Mouse (Mus musculus): ENCODE results near the gene Mta3. TPM values are rescaled to one million over a fixed set of nuclear protein-coding genes. Genes with fewer than 3 reads are reported as not detected.
"Not testable (repeated sequence)": the region's sequence is repeated elsewhere in the genome, so short reads cannot be mapped to it uniquely, and the experiment has no call there.

The Mta3 gene
- total RNA-seq, 2 experiments from 2014 or later = 96.9 to 102 TPM

DNA sequence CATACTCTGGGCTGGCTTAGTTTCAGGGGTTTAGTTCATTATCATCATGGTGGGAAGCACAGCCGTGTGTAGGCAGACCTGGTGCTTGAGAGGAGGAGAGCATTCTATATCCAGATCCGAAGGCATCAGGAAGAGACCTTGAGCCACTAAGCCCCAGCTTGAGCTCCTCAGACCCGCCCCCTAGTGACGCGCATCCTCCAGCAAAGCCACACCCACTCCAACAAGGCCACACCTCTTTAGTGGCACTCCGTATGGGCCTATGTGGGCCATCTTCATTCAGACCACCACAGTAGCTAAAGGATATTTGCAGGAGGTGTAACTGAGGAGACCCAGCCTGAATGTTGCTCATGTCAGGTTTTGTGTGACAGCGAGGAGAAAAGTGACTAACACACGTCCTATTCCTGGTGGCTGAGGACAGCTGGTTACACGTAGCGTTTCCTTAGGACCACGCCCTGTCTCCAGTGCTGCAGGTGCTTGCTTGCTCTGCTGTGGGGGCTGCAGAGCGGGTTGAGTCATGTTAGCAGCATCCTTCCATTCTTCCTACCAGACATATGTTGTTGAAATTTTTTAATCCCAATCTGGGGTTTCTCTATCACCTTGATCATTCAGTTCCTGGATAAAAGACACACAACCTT, 148.4 kb downstream of the Mta3 start:
- no peak for TF ChIP-seq CTCF (conservative IDR thresholded peaks at IDR 0.05)
- no peak overlapping the region for H3K4me3 ChIP-seq
- no peak overlapping the region for H3K27ac ChIP-seq
- no peak for DNase-seq (ENCODE audit: low spot score in 2 of 2)

DNA sequence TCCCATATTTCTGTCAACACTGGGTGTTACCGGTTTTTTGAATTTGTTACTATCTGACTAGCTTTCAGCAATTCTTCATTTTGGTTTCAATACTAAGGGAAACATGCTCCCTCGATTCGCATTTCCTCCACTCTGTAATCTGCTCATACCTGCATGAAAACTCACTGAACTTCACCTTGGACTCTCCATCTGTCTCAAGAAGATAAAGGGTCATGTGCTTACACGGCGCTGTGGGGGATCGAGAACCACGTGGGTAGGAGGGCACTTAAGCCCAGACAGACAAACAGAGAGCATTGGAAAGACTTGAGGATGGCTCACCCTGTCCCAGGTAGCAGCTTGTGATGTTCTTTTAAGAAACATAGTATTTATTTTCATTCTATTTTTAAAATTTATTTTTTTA, 152.4 kb downstream of the Mta3 start:
- H3K27ac ChIP-seq = no peak overlapping the region
- TF ChIP-seq CTCF (conservative IDR thresholded peaks at IDR 0.05) = no peak
- no peak overlapping the region for H3K4me3 ChIP-seq
- no peak for DNase-seq (ENCODE audit: low spot score in 2 of 2)

DNA sequence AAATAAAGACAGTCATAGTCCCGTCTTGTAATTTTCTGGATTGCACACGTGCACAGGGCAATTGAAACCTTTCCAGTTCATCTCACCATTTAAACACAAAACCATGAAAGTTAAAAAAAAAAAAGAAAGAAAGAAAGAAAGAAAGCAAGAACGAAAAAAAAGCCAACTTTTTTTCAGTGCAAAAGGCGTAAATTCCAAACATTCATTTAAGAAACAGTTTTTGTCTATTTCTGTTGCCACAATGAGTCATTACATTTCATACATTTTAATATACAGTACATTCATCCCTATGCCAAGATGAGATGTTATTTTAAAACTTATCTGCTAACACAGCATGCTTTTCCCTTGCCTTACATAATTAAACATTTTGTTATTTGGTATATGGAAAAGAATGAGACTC, 153.7 kb downstream of the Mta3 start:
- H3K27ac ChIP-seq = no peak overlapping the region
- H3K4me3 ChIP-seq = no peak overlapping the region
- TF ChIP-seq CTCF (conservative IDR thresholded peaks at IDR 0.05) = no peak
- no peak for DNase-seq (ENCODE audit: low spot score in 2 of 2)

DNA sequence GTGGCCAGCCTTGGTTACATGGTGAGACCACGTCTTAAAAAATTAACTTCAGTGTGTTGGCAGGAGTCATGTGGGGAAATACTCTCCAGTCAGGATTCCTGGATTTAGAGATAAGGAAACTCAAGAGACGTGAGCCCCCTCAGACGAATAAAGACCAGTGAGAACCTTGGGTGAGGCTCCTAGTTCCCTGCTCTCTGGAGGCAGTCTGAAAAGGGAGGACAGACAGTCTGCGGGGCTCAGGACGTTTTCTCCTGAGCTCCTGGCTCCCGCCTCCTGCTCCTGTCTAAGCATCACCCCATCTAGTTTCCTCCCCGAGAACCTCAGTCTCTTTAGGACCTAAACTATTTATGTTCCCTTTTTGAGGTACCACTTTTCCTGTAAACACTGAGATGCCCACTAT, 154.3 kb downstream of the Mta3 start:
- no peak overlapping the region for H3K4me3 ChIP-seq
- DNase-seq (ENCODE audit: low spot score in 2 of 2) = no peak

DNA sequence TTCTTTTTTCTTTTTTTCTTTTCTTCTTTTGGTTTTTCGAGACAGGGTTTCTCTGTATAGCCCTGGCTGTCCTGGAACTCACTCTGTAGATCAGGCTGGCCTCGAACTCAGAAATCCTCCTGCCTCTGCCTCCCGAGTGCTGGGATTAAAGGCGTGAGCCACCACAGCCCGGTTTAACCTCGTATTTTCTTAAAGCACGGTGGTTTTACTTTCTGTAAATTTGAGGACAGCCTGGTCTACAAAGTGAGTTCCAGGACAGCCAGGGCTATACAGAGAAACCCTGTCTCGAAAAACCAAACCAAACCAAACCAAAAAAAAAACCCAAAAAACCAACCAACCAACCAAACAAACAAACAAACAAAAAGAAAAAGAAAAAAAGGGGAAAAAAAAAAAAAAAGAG, 155.0 kb downstream of the Mta3 start:
- peak overlapping the region; percentile 98; the same call in 1 of the 2 replicates for H3K27ac ChIP-seq
- DNase-seq (ENCODE audit: low spot score in 2 of 2) = not testable (repeated sequence)
- peak overlapping the region; percentile 85 for H3K4me3 ChIP-seq

More for the DNA sequence above, 154.3 kb downstream of the Mta3 start:
- H3K27ac ChIP-seq = no peak overlapping the region
- no peak for TF ChIP-seq CTCF (conservative IDR thresholded peaks at IDR 0.05)

DNA sequence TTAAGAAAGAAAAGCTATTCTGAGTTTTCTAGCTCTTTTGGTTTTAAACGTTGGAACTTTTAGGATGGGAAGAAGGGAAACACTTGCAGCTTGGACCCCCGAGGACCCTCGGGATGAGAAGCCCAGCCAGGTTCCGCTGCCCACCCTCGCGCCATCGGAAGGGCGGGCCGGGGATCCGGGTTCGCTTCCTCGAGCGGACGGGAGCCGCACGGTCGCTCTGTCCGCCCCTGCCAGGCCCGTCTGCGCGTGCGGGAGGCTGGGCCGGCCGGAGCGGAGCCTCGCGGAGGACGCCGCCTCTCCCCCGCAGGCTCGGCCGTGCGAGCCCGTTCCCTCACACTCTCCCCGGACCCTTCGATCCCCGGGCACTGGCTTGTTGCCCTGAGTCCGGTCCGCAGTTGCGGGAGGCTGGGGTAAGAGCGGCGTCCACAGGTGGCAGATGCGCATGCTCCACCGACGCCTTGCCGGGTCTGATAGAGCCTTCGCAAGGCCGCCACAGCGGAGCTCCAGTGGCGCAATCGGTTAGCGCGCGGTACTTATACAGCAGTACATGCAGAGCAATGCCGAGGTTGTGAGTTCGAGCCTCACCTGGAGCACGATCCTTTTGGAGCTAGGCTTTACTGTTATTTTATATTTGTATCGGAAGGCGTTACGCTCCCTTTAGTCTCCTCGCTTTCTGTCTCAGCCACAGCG, 155.6 kb downstream of the Mta3 start:
- TF ChIP-seq CTCF (conservative IDR thresholded peaks at IDR 0.05) = peak; percentile 19; the same call in 1 of the 2 replicates
- peak; percentile 95 to 98 for DNase-seq (ENCODE audit: low spot score in 2 of 2)
- H3K4me3 ChIP-seq = peak overlapping the region; percentile 85
- H3K27ac ChIP-seq = peak overlapping the region; percentile 98

DNA sequence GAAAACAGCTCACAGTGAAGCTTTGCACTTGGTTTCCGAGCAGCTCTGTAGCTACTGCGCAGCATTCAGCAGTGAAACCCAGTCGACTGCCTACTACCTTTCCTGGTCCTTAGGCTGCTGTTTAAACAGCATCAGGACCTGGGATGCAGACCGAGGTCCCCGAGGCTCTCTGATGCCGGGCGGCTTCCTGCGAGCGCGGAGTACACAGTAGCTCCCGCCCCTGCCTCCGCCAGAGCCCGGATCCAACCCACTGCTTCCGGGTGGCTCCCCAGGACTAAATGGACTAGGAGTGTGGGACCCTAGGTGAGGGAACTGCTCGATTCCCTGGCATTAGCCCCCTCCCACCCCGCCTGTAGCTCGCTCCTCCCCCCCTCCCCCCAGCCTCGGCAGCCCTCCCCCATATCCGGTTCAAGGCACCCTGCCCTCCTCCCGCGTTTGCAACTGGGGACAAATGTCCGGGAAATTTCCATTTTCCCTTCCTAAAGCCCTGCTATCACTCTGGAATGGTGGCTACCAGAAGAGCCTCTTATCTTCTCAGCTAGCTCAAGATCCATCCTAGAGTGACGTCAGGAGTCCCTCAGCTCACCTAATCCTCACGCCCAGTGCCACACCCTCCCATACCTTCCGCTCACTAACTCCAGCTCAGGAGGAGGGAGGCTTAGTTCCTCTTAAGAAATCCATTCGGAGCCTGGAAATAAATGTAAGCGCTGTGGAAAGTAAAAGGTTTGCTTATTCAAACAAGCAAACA, 156.3 kb downstream of the Mta3 start:
- TF ChIP-seq CTCF (conservative IDR thresholded peaks at IDR 0.05) = no peak
- Histone ChIP-seq H3K27ac (peak overlapping the region; percentile 98), H3K4me3 (peak overlapping the region; percentile 85)
- peak in 1 of 2 experiments; percentile 59 for DNase-seq (ENCODE audit: low spot score in 2 of 2)

DNA sequence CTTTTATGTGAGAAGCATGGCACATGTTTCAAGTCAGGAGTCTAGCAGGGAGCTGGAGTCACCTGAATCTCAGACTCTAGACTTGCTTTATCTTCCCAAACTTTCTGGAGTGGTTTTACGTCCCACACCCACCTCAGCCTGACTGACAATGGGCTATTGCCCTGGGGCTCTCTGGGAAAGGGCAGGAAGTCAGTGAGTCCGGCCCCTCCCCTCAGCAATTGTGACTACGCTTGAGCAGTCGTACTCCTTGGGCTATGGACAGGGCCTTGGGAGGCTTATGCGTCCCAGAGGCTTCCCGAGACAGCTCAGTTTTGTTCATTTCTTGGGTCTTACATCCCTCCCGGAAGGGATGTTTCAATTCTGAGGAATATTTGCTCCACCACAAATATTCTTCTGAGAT, 159.4 kb downstream of the Mta3 start:
- TF ChIP-seq CTCF (conservative IDR thresholded peaks at IDR 0.05) = no peak

DNA sequence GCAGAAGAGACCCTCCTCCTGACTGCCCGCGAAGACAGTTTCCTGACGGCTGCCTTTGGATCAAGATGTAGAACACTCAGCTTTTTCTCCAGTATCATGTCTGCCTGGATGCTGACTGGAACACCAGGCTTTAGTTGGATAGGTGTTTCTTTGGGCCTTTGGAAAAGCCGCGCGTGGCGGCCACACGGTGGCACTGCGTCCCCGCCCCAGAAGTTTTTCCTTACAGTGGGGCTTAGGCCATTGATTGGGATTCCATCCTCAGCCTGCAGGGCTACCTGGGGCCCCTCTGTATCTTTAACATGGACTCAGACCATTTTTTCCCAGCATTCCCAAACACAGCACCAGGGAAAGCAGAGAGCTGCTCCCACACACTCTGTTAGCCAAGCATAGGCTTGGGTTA, 160.6 kb downstream of the Mta3 start:
- TF ChIP-seq CTCF (conservative IDR thresholded peaks at IDR 0.05) = peak; percentile 85
- H3K27ac ChIP-seq = no peak overlapping the region
- no peak overlapping the region for H3K4me3 ChIP-seq
- DNase-seq (ENCODE audit: low spot score in 2 of 2) = no peak

More for the DNA sequence above, 159.4 kb downstream of the Mta3 start:
- no peak overlapping the region for H3K27ac ChIP-seq
- no peak for DNase-seq (ENCODE audit: low spot score in 2 of 2)
- no peak overlapping the region for H3K4me3 ChIP-seq

DNA sequence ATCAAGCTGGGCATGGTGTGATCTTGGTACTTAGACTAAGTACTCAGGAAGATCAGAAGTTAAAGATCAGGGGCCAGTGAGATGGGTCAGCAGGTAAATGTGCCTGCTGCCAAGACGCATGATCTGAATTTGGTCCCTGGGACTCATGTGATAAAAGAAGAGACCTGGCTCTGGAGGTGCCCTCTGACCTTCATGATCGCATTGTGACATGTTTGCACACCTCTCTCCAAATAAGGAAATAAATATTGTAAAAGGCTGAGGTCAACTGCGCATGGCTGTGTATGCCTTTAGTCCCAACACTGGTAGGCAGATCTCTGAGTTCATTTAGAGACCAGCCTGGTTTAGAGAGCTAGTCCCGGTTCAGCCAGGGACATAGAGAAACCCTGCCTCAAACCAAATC, 164.4 kb downstream of the Mta3 start:
- TF ChIP-seq CTCF (conservative IDR thresholded peaks at IDR 0.05) = no peak
- DNase-seq (ENCODE audit: low spot score in 2 of 2) = no peak
- Histone ChIP-seq H3K27ac (no peak overlapping the region), H3K4me3 (no peak overlapping the region)

Other genes starting within 250 kb of the Mta3 start
- gene Cox7a2l, start 188.8 kb upstream of the Mta3 start, total RNA-seq (2021) = 100 to 1,000 TPM; 178 to 182 TPM
- 10 to 100 TPM in 1 of 2 experiments, 1 to 10 TPM in 1; 9.7 to 11.7 TPM for gene Kcng3, start 74.3 kb upstream of the Mta3 start, total RNA-seq (2021)
- gene Haao, start 141.8 kb downstream of the Mta3 start, total RNA-seq (2021) = not detected

Measured in layer of hippocampus, adult 2 months (tissue).